Comparison of ENCODE assay signal across 10 mouse cellular contexts in the genomic region with DNA sequence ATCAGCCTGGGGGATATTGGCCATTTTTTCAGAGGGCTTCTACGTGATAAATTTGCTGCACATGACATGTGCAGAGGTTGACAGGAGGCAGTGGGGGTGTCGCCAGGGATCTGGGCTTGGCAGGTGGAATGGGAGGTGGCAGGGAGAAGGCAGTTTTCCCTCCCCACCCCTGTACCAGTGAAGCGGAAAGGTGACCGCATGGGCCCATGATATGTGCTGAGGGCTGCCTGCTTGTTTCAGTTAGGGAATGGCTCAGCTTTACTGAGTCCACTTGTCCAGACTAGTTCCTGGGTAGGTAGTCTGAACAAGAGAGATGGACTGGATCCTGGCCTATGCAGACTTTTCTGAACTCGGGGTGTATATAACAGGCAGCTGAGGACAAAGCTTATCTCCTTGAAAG. TPM values are rescaled to one million over a fixed set of nuclear protein-coding genes. Genes with fewer than 3 reads are reported as not detected.
DNase-seq lines count a peak whose midpoint lies in the region; ATAC-seq and TF ChIP-seq lines count a peak whose summit lies in the region.
"Had no signal": no experiment of that assay in that cellular context is flagged by ENCODE, and none has a peak within 500 bp of the region (broad histone marks: within the 10 kb centered on the region; RNA-seq: fewer than 3 reads in every experiment).

No protein-coding gene starts in this region.

- CTCF ChIA-PET in Patski (lab: Charles Lee): interaction anchor here (1.2 to 1.7 kb wide), 2 partner anchors 12 to 21 kb away, joined by 3 to 4 read pairs; no protein-coding TSS in a partner anchor

- H3K36me3 ChIP-seq in heart, embryonic 16.5 days (ENCODE audit: control insufficient read depth, insufficient read depth): no peaks in the 10 kb centered on the region
- H3K36me3 ChIP-seq in embryonic facial prominence, embryonic 12.5 days: no peaks in the 10 kb centered on the region

- no peaks in the 10 kb centered on the region for H3K27me3 ChIP-seq in heart, embryonic 16.5 days (ENCODE audit: control insufficient read depth, insufficient read depth, low read length)
- H3K27me3 ChIP-seq in Patski: no peaks in the 10 kb centered on the region
- no peaks in the 10 kb centered on the region for H3K27me3 ChIP-seq in embryonic facial prominence, embryonic 12.5 days

- DNase-seq in heart, adult 8-10 months (ENCODE audit: low spot score): no peak
- DNase-seq in Patski (ENCODE audit: low read depth, low spot score): no peak
- peak; percentile 68 to 89 for DNase-seq in kidney, postnatal 25 days
- no peak for DNase-seq in frontal cortex, adult 2 months (ENCODE audit: extremely low spot score in 1 of 2, low spot score in 1 of 2)
- DNase-seq in frontal cortex, postnatal 36 days (ENCODE audit: low spot score in 2 of 2): no peak
- no peak for DNase-seq in layer of hippocampus, postnatal 36 days
- DNase-seq: thymus, postnatal 25 days had no signal

- no peak for ATAC-seq in heart, embryonic 16.5 days (replicated peaks; ENCODE audit: extremely low read depth, insufficient read depth, low FRiP score)
- ATAC-seq in Patski: peak; percentile 54
- ATAC-seq in embryonic facial prominence, embryonic 12.5 days (ENCODE audit: insufficient number of reproducible peaks, insufficient read depth, low FRiP score, low TSS enrichment): no peak

- peak overlapping the region; percentile 36; the same call in 1 of the 2 replicates for H3K27ac ChIP-seq in heart, embryonic 16.5 days (ENCODE audit: low read length)
- 0 out of 2 replicates have a peak overlapping the region, but pooled peaks have one; percentile 11 for H3K27ac ChIP-seq in embryonic facial prominence, embryonic 12.5 days

- POLR2A ChIA-PET in Patski (lab: Charles Lee): no interaction called here

- 87% methylated on average over 5 of the region's 5 CpGs for WGBS in heart, embryonic 16.5 days
- WGBS in embryonic facial prominence, embryonic 12.5 days: 88% methylated on average over 5 of the region's 5 CpGs

- no peak for TF ChIP-seq CTCF in Patski (IDR thresholded peaks at IDR 0.05)

- no peak overlapping the region for H3K9ac ChIP-seq in heart, embryonic 16.5 days (ENCODE audit: low read length)
- H3K9ac ChIP-seq in embryonic facial prominence, embryonic 12.5 days: 0 out of 2 replicates have a peak overlapping the region, but pooled peaks have one; percentile 4

- no peak overlapping the region for H3K4me3 ChIP-seq in heart, embryonic 16.5 days (ENCODE audit: low read length)
- H3K4me3 ChIP-seq in embryonic facial prominence, embryonic 12.5 days: no peak overlapping the region

- H3K9me3 ChIP-seq in heart, embryonic 16.5 days (replicated peaks; ENCODE audit: control insufficient read depth, low read length): no peaks in the 10 kb centered on the region
- H3K9me3 ChIP-seq in embryonic facial prominence, embryonic 12.5 days: no peaks in the 10 kb centered on the region

- in situ Hi-C loops in Patski (cut with MboI; ENCODE audit: low pct_unique_long_range_greater_than_20kb): no loop called here

- H3K4me1 ChIP-seq in heart, embryonic 16.5 days (ENCODE audit: control insufficient read depth, insufficient read depth, low read length): peaks cover 26% of the 10 kb centered on the region
- peaks cover 31% of the 10 kb centered on the region for H3K4me1 ChIP-seq in embryonic facial prominence, embryonic 12.5 days

- H3K4me2 ChIP-seq in heart, embryonic 16.5 days (ENCODE audit: low read depth, low read length): no peak overlapping the region
- H3K4me2 ChIP-seq in embryonic facial prominence, embryonic 12.5 days (replicated peaks): no peak overlapping the region

RNA-seq across cellular contexts. Expression of gene Slc43a2, which starts 19.8 kb away (rescaled TPM):
- 3.0 and 4.3 TPM in 2 replicates for polyA plus RNA-seq in heart, embryonic 16.5 days (2015; fragmentation: Nextera tagmentation; extraction: Ambion mirVana)
- 10 to 100 TPM; 13.2 to 22.8 (median 20.1) TPM for total RNA-seq in heart, adult 8-10 months (2022)
- polyA plus RNA-seq in Patski (2021): 10.0 TPM
- 6.3 and 7.4 TPM in 2 replicates for polyA plus RNA-seq in embryonic facial prominence, embryonic 12.5 days (2016; fragmentation: Nextera tagmentation; extraction: Ambion mirVana)
- polyA plus RNA-seq in frontal cortex, adult 2 months (2012; rRNA removed): 26.7 and 26.9 TPM in 2 replicates
- 10 to 100 TPM; 50.7 to 51.3 TPM for total RNA-seq in layer of hippocampus, postnatal 36 days (2021)

RNA-seq across cellular contexts. Expression of gene Pitpna, which starts 36.6 kb away (rescaled TPM):
- polyA plus RNA-seq in heart, embryonic 16.5 days (2015; fragmentation: Nextera tagmentation; extraction: Ambion mirVana): 68.0 and 78.0 TPM in 2 replicates
- 100 to 1,000 TPM in 3 of 4 experiments, 10 to 100 TPM in 1; 89.5 to 110 (median 105) TPM for total RNA-seq in heart, adult 8-10 months (2022)
- polyA plus RNA-seq in Patski (2021): 141 TPM
- polyA plus RNA-seq in embryonic facial prominence, embryonic 12.5 days (2016; fragmentation: Nextera tagmentation; extraction: Ambion mirVana): 96.0 TPM in 2 replicates
- polyA plus RNA-seq in frontal cortex, adult 2 months (2012; rRNA removed): 221 and 251 TPM in 2 replicates
- 100 to 1,000 TPM; 283 to 291 TPM for total RNA-seq in layer of hippocampus, postnatal 36 days (2021)

RNA-seq across cellular contexts. Expression of gene Scarf1, which starts 38.0 kb away (rescaled TPM):
- polyA plus RNA-seq in heart, embryonic 16.5 days (2015; fragmentation: Nextera tagmentation; extraction: Ambion mirVana): 11.0 and 14.0 TPM in 2 replicates
- total RNA-seq in heart, adult 8-10 months (2022): 1 to 10 TPM; 6.3 to 8.5 (median 7.4) TPM
- 0.17 TPM for polyA plus RNA-seq in Patski (2021)
- polyA plus RNA-seq in embryonic facial prominence, embryonic 12.5 days (2016; fragmentation: Nextera tagmentation; extraction: Ambion mirVana): 6.5 and 7.0 TPM in 2 replicates
- polyA plus RNA-seq in frontal cortex, adult 2 months (2012; rRNA removed): 3.3 and 4.1 TPM in 2 replicates
- total RNA-seq in layer of hippocampus, postnatal 36 days (2021): 1 to 10 TPM; 1.1 TPM

RNA-seq across cellular contexts. Expression of gene Rilp, which starts 41.4 kb away (rescaled TPM):
- polyA plus RNA-seq in heart, embryonic 16.5 days (2015; fragmentation: Nextera tagmentation; extraction: Ambion mirVana): 11.0 and 13.3 TPM in 2 replicates
- 10 to 100 TPM; 47.8 to 61.5 (median 56.2) TPM for total RNA-seq in heart, adult 8-10 months (2022)
- polyA plus RNA-seq in Patski (2021): 1.4 TPM
- 0.31 and 0.75 TPM in 2 replicates for polyA plus RNA-seq in embryonic facial prominence, embryonic 12.5 days (2016; fragmentation: Nextera tagmentation; extraction: Ambion mirVana)
- polyA plus RNA-seq in frontal cortex, adult 2 months (2012; rRNA removed): 2.0 and 2.9 TPM in 2 replicates
- total RNA-seq in layer of hippocampus, postnatal 36 days (2021): 1 to 10 TPM in 1 of 2 experiments, under 1 TPM in 1; 0.90 to 1.3 TPM
- total RNA-seq: megakaryocyte progenitor cell, adult 5-6 weeks had no signal

Comparison
In these comparisons a context has a peak if more than half of its experiments do, and no peak if none do; other contexts are left out.
1. DNase-seq: peak in kidney, postnatal 25 days (2 of 2); none in heart, adult 8-10 months (single experiment), Patski (single experiment), frontal cortex, adult 2 months (0 of 2), frontal cortex, postnatal 36 days (0 of 2) and layer of hippocampus, postnatal 36 days (0 of 2).